Mouse (Mus musculus): ENCODE results near the gene Pcnt.

The Pcnt gene

GRCm38 (mm10) chr10:76408520-76408919 lies 34.1 kb downstream of the Pcnt start:
- WGBS: 71% methylated on average over 10 of the region's 10 CpGs

DNA sequence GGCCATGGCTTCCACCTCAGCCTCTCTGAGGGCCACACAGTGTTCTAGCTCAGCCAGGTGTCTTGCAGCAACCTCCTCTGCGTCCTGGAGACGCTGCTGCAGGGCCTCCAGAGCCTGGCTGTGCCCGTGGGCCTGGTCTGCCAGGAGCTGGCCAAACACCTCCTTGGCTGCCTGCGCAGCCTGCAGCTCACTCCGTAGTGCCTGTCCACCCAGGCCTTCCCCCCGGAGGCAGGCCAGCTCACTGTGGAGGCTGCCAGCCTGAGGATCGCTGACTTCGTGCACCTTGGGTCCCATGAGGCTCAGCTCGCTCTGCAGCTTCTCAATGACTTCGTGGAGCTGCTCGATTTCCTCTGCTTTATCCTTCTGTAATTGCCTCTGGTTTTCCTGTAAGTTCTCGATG lies 50.0 kb downstream of the Pcnt start:
- WGBS: 94% methylated on average over 12 of the region's 12 CpGs

DNA sequence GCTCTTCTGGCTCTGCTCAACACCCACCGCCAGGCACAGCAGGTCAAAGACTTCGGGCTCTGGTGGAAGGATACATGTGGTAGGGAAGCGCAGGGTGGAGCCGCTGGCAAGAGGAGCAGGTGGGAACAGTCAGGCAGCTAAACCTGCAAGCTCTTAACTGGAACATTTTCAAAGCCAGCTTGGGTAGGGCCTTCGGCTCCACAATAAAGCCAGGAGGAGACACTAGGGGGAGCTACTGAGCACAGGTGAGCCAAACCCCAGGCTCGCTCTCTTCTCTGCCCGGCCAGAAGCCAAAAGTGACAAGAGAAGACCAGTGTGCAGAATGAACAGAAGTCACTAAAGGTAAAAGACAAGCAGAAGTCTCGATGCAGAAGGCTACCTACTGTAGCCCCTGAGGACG lies 50.8 kb downstream of the Pcnt start:
- WGBS: 88% methylated on average over 9 of the region's 9 CpGs

GRCm38 (mm10) chr10:76391166-76391565 lies 51.4 kb downstream of the Pcnt start:
- WGBS: 93% methylated on average over 9 of the region's 9 CpGs

GRCm38 (mm10) chr10:76374981-76375380 lies 67.6 kb downstream of the Pcnt start:
- 92% methylated on average over 18 of the region's 18 CpGs for WGBS

GRCm38 (mm10) chr10:76371736-76372135 lies 70.8 kb downstream of the Pcnt start:
- WGBS: 39% methylated on average over 3 of the region's 3 CpGs

- WGBS: 75% methylated on average over 13 of the region's 13 CpGs
These were observed 73.8 kb downstream of the Pcnt start for GRCm38 (mm10) chr10:76368766-76369165.

- 54% methylated on average over 3 of the region's 3 CpGs for WGBS
These were observed 79.4 kb downstream of the Pcnt start for GRCm38 (mm10) chr10:76363233-76363632.

- 47% methylated on average over 5 of the region's 5 CpGs for WGBS
These were observed 84.1 kb downstream of the Pcnt start for GRCm38 (mm10) chr10:76358468-76358867.

- 72% methylated on average over 8 of the region's 8 CpGs for WGBS
These were observed 85.2 kb downstream of the Pcnt start for GRCm38 (mm10) chr10:76357286-76357875.

- WGBS: 85% methylated on average over 12 of the region's 12 CpGs
These were observed 87.6 kb downstream of the Pcnt start for GRCm38 (mm10) chr10:76354974-76355373.

DNA sequence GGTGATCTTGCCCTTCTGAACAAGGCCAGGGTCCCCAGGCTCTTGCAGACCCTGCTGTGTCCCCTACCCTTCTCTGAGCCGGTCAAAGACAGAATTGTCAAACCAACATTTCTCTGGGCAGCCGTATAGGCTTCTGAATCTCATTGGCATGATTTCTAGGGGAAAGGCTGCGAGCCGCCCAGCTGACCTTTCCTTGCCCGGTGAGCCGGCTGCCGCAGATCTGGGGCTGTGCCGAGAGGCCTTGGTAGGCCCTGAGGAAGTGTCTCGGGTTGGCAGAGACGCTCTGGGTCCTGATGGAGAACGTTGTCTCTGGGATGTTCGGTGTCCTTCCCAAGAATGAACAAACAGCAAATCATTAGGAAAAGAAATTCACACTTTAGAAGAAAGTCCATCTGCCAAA lies 88.6 kb downstream of the Pcnt start:
- 94% methylated on average over 12 of the region's 12 CpGs for WGBS

DNA sequence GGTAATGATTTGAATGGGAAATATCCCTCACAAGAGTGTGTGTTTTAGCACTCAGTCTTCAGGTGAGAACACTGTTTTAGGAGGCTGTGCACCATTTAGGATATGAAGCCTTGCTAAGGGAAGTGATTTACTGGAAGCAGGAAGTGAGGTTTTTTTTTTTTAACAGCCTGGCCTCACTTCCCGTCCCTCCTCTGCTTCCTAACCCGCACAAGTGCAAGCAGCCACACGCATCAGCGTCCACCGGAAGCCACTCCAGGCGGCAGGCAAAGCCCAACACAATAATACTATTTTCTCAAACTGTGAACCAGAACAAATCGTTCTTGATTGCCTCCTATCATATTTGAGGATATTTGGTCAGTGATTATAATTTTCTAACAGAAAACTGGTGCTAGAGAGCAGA lies 90.6 kb downstream of the Pcnt start:
- WGBS: 73% methylated on average over 7 of the region's 7 CpGs

DNA sequence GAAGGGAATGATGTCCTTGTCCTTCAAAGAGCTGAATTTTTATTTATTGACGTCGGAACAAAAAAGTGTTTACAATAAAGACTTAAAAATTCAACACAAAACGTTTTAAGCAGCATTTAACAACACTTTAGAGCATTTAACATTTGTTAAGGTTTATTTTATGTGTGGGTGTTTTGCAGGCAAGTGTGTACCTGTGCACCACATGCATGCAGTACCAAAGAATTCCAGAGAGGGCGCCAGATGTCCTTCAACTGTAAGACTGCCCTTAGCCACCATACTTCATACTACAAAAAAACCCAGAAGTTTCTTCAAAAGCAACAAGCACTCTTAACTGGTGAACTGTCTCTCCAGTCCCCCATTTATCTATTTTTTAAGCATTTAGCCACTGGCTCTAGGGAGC lies 96.0 kb downstream of the Pcnt start:
- WGBS: 7% methylated on average over 4 of the region's 4 CpGs

- 18% methylated on average over 8 of the region's 8 CpGs for WGBS
These were observed 96.5 kb downstream of the Pcnt start for GRCm38 (mm10) chr10:76346043-76346491.

DNA sequence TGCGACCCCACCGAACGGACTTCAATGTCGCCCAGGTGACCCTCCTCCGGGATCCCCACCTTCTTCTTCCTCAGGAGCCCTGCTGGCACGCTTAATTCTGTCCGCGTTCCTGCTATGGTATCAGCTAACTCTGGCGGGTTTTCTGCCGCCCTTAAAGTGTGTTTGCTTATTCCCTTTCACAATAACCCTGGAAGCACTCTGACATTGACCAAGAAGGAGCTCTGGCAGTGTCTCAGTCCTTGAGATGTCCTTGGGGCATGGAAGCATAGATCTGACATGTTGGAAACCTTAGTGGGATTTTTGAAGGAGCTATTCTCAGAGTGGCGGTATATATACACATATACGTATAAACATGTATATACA lies 97.1 kb downstream of the Pcnt start:
- WGBS: under 1% methylated on average over 12 of the region's 12 CpGs

- 1% methylated on average over 94 of the region's 94 CpGs for WGBS
These were observed 97.7 kb downstream of the Pcnt start, which contains the start of gene Dip2a for GRCm38 (mm10) chr10:76344711-76345539. Dip2a (minus strand) TSS chr10:76345291.

- 21% methylated on average over 4 of the region's 4 CpGs for WGBS
These were observed 108.2 kb downstream of the Pcnt start for GRCm38 (mm10) chr10:76334350-76334749.

DNA sequence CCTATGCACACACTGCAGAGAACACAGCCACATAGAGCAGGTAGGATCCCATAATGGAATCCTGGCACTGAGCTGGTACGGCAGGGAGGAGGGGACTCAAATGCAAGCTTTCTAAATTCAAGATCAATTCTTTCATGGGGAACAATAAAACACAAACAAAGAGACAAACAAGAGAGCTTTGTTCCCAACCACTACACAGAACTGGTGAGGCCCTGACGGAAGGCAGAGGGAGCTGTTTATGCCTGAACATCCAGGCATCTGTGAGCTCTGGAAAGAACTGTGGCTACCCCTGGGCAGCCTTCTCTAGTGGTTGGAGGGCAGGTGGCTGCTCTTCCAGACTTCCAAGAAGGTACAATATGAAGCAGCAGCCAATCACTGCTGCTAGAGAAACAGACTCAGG lies 110.5 kb downstream of the Pcnt start:
- 68% methylated on average over 2 of the region's 2 CpGs for WGBS

DNA sequence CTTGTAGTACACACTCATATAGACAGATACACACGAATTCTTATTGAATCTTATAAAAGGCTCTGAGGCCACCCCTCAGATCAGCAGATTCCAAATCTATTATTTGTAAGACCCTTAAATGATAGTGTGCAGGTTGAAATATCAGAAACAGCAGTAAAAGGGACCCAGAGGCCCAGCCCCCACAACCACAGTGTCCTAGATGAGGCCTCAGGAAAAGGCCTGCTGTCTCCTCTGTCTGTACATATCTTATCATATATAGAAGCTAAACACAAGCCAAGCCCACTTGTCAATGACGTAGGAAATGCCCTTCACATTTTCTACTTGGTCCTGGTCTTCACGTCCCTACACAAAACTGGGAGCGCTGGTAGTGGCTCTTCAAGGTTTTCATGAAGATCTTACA lies 113.5 kb downstream of the Pcnt start:
- 76% methylated on average over 4 of the region's 4 CpGs for WGBS

DNA sequence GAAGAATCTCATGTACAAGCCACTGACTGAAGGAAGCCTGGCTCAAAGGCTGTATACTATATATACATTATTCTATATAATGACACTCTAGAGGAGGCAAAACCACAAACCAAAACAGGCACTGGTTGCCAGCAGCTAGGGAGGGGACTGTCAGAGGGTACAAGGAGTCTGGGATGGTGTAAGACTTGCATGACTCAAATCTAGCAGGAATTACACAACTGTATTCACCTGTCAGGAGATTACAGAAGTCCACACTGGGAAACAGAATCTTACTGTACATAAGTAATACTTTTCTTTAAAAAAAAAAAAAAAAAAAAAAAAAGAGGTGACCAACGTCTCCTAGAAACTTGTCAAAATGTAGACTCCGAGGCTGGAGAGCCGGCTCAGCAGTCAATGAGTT lies 114.0 kb downstream of the Pcnt start:
- 60% methylated on average over 3 of the region's 3 CpGs for WGBS

DNA sequence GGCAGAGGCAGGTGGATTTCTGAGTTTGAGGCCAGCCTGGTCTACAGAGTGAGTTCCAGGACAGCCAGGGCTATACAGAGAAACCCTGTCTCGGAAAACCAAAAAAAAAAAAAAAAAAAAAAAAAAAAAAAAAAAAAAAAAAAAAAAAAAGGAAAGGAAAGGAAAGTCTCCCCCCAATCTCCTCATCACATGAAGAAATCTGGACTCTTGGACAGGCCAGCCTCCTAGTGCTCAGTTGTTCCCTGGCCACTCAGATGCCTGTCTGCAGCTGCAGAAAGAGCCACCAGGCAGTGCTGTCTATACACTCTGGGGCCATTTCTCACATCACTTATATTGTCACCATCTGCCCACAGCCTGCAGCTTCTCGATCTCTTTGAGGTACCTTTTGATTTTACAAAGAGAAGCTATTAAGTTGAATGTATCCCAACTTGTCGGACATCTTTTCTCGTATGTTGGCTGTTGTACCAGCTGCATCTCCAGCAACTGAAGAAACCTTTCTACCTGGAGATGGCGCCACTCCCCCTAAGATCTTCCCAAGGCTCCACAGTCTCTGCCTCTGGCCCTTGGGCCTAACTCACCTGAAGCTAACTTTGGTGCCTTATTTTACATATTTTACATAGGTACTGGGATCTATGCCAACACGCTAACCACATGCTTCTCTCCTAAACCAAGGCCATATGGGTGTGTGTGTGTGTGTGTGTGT lies 116.1 kb downstream of the Pcnt start:
- 57% methylated on average over 6 of the region's 6 CpGs for WGBS

DNA sequence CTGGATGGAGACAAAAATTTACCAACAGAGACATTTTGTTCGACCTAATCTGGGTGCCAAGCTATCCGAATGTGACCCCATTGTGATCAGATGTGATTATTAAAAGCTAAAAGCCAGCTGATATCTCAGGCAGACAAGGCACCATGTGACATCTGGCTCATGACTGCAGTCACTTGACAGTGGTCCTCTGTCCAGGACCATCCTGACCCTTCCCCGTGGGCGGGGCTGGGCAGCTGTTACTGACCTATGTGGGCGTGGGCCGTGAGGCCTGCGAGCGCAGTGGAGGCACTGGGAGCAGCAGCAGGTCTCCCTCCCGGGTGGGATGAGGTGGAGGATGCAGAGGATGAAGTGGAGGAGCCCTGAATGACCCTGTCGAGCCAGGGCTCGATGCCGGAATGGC lies 125.0 kb downstream of the Pcnt start:
- 87% methylated on average over 12 of the region's 12 CpGs for WGBS
